ENCODE assay signal across 10 mouse cellular contexts in the genomic region with DNA sequence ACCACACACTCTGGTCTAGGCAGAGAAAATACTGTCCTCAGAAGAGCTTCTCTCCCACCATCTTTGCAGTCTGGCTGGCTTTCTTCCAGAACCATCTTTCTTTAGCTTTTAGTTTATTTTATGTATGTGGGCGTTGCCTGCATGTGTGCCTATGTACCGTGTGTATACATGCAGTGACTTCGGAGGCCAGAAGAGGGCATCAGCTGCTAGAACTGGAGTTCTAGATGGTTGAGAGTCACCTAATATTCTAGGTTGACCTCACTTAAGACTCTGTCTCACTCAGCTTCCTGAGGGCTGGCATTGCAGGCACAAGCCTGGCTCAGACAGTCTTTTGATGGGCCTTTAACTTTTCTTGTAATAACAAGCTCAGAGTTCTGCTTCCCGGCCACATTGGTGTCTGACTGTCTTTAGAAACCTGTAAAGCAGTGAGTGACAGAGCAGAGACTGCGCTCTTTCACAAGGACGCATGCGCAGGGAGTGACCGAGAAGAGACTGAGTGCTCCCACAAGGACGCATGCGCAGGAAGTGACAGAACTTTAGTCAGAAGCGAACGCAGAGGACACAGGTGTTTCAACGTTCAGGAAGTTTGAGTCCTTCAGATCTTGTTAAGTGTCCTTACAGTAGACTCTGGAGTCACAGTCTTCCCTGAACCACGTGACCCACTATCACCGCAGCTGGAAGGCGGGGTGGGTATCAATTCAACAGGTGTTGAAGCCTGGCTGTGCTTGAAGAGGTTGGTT.
DNase-seq lines count a peak whose midpoint lies in the region; ATAC-seq and TF ChIP-seq lines count a peak whose summit lies in the region.
"Had no signal": no experiment of that assay in that cellular context is flagged by ENCODE, and none has a peak within 500 bp of the region (broad histone marks: within the 10 kb centered on the region; RNA-seq: fewer than 3 reads in every experiment).

No protein-coding gene starts in this region.

- peak overlapping the region; percentile 57; the same call in 1 of the 2 replicates for H3K27ac ChIP-seq in heart, postnatal 0 days (ENCODE audit: low read depth)
- H3K27ac ChIP-seq in liver, postnatal 0 days (ENCODE audit: low read depth) = no peak overlapping the region
- no peak overlapping the region for H3K27ac ChIP-seq in kidney, embryonic 16.5 days (ENCODE audit: low read length)
- H3K27ac ChIP-seq: midbrain, embryonic 10.5 days had no signal

- no peak for ATAC-seq in heart, postnatal 0 days (ENCODE audit: insufficient read depth, low read depth)
- ATAC-seq in liver, postnatal 0 days = no peak
- no peak for ATAC-seq in kidney, embryonic 16.5 days (ENCODE audit: low FRiP score, low TSS enrichment)

- 0 out of 2 replicates have a peak, but pooled peaks cover 6% of the 10 kb centered on the region for H3K9me3 ChIP-seq in heart, postnatal 0 days (replicated peaks; ENCODE audit: control insufficient read depth, low read length)
- no peaks in the 10 kb centered on the region for H3K9me3 ChIP-seq in liver, postnatal 0 days (ENCODE audit: low read length)
- H3K9me3 ChIP-seq in kidney, embryonic 16.5 days (ENCODE audit: low read length) = no peaks in the 10 kb centered on the region
- H3K9me3 ChIP-seq: midbrain, embryonic 10.5 days had no signal

- no peak overlapping the region for H3K4me2 ChIP-seq in heart, postnatal 0 days (ENCODE audit: low read depth, low read length)
- H3K4me2 ChIP-seq in liver, postnatal 0 days (ENCODE audit: low read depth, low read length) = no peak overlapping the region
- H3K4me2 ChIP-seq in kidney, embryonic 16.5 days (replicated peaks; ENCODE audit: low read depth, low read length) = no peak overlapping the region

- no peaks in the 10 kb centered on the region for H3K36me3 ChIP-seq in heart, postnatal 0 days (replicated peaks; ENCODE audit: control insufficient read depth, insufficient read depth, low read length)
- H3K36me3 ChIP-seq in liver, postnatal 0 days (replicated peaks; ENCODE audit: insufficient read depth, low read length) = no peaks in the 10 kb centered on the region
- H3K36me3 ChIP-seq in kidney, embryonic 16.5 days (ENCODE audit: insufficient read depth, low read length) = no peaks in the 10 kb centered on the region
- H3K36me3 ChIP-seq: midbrain, embryonic 10.5 days had no signal

- H3K9ac ChIP-seq in heart, postnatal 0 days (replicated peaks; ENCODE audit: low read depth, low read length) = no peak overlapping the region
- no peak overlapping the region for H3K9ac ChIP-seq in liver, postnatal 0 days (replicated peaks)
- H3K9ac ChIP-seq in kidney, embryonic 16.5 days (replicated peaks; ENCODE audit: low read length) = no peak overlapping the region

- no peak for TF ChIP-seq EP300 in heart, postnatal 0 days (IDR thresholded peaks at IDR 0.05; ENCODE audit: low read depth)
- no peak for TF ChIP-seq EP300 in liver, postnatal 0 days (IDR thresholded peaks at IDR 0.05; ENCODE audit: low read depth)

- H3K4me3 ChIP-seq in heart, postnatal 0 days (ENCODE audit: low read depth, low read length) = no peak overlapping the region
- H3K4me3 ChIP-seq in liver, postnatal 0 days (ENCODE audit: low read depth, low read length) = no peak overlapping the region
- no peak overlapping the region for H3K4me3 ChIP-seq in kidney, embryonic 16.5 days (ENCODE audit: low read length)
- H3K4me3 ChIP-seq: midbrain, embryonic 10.5 days had no signal

- DNase-seq in heart, postnatal 0 days (ENCODE audit: low spot score) = no peak
- no peak for DNase-seq in heart, postnatal 25 days (ENCODE audit: low spot score)
- DNase-seq in ES-CJ7 (ENCODE audit: low read depth, low spot score) = peak; percentile 93
- no peak for DNase-seq in liver, postnatal 0 days
- DNase-seq in testis, postnatal 14 days (ENCODE audit: low spot score) = peak; percentile 39
- no peak for DNase-seq in left cerebral cortex, postnatal 36 days (ENCODE audit: low spot score in 2 of 2)
- DNase-seq in kidney, adult 11 months = no peak
- DNase-seq: gastrocnemius, postnatal 36 days had no signal

- WGBS in heart, postnatal 0 days = 86% methylated on average over 16 of the region's 16 CpGs
- WGBS in liver, postnatal 0 days (ENCODE audit: insufficient replicate concordance) = 86% methylated on average over 16 of the region's 16 CpGs
- WGBS in kidney, embryonic 16.5 days = 89% methylated on average over 16 of the region's 16 CpGs

- no peak for TF ChIP-seq CTCF in heart, postnatal 0 days (IDR thresholded peaks at IDR 0.05; ENCODE audit: low read depth)
- TF ChIP-seq CTCF in liver, postnatal 0 days (IDR thresholded peaks at IDR 0.05; ENCODE audit: low read depth) = peak; percentile 22; the same call in 1 of the 2 replicates

- intact Hi-C loops in heart, postnatal 25 days (cut with DNase I) = no loop called here
- intact Hi-C loops in left cerebral cortex, postnatal 36 days (cut with DNase I) = loop anchor here (10.0 kb wide), 1 partner anchor 202 kb away; no protein-coding TSS in a partner anchor

- no peaks in the 10 kb centered on the region for H3K27me3 ChIP-seq in heart, postnatal 0 days (ENCODE audit: control insufficient read depth, insufficient read depth, low read length)
- no peaks in the 10 kb centered on the region for H3K27me3 ChIP-seq in liver, postnatal 0 days (ENCODE audit: insufficient read depth, low read length)
- H3K27me3 ChIP-seq in kidney, embryonic 16.5 days (ENCODE audit: insufficient read depth, low read length) = no peaks in the 10 kb centered on the region

- H3K4me1 ChIP-seq in heart, postnatal 0 days (ENCODE audit: control insufficient read depth, insufficient read depth) = no peaks in the 10 kb centered on the region
- no peaks in the 10 kb centered on the region for H3K4me1 ChIP-seq in liver, postnatal 0 days (ENCODE audit: insufficient read depth)
- H3K4me1 ChIP-seq in kidney, embryonic 16.5 days (ENCODE audit: insufficient read depth, low read length) = peaks cover 6% of the 10 kb centered on the region; the same call in 1 of the 2 replicates

Comparison
In these comparisons a context has a peak if more than half of its experiments do, and no peak if none do; other contexts are left out.
1. DNase-seq: peak in ES-CJ7 (single experiment) and testis, postnatal 14 days (single experiment); none in heart, postnatal 0 days (single experiment), heart, postnatal 25 days (single experiment), liver, postnatal 0 days (single experiment), left cerebral cortex, postnatal 36 days (0 of 2) and kidney, adult 11 months (single experiment).